Mouse (Mus musculus) spleen, adult 2 months (tissue): ENCODE data around the gene Prkca.

Source experiments
- CTCF ChIP-seq: fragments of 200-500 bp; IDR thresholded peaks from 2 replicates; pipeline ENCODE4 v1.5.1; 2011; ENCODE audit warnings: mild to moderate bottlenecking, inconsistent platforms; ENCODE audit not compliant: insufficient read depth, insufficient read length, insufficient replicate concordance; ENCODE audit errors: extremely low read depth
- POLR2A ChIP-seq: fragments of 200-500 bp; IDR thresholded peaks from 2 replicates; pipeline ENCODE4 v1.6.1; 2011; ENCODE audit warnings: low read depth, low read length, inconsistent platforms

DNA sequence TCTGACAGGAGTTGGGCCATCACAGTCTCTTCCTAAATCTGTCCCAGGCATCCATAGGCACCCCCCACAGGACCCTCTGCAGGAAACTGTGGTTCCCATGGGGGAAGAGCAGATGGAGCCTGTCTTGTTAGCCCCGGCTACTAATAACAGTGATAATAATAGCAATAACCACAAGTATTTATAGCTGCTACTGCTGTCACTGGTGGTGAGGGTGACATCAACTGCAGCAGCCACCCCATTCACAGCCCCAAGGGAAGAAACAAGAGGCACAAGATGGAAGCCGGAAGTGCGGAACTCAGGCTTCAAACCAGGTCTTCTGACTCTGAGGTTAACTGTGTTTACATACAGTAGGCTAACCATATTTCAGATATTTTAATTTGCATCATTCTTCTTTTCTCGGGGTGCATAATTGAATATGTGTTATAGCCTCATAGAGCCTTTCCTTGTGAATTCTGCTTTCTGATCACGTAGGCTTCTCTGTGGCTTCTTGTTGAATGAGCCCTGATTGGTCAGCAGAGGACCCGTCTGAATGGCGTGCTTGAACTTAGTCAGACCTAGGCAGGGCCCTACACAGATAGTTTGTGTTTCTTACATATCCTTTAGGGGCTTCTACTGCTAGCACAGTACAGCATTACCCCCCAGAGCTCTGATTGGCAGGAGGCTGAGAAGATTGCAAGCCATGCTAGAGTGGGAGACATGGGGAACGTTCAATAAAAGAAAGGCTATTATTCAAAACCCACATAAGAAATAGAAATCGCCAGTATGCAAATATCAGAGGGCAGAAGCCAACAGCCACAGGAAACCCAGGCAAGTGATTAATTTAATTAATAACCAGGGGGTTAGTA is 189.5 kb downstream of the Prkca start:
- TF ChIP-seq POLR2A, result no peak
- TF ChIP-seq CTCF, result no peak
